Mouse (Mus musculus): ENCODE results near the gene Dnmt3c. TPM values are rescaled to one million over a fixed set of nuclear protein-coding genes. Genes with fewer than 3 reads are reported as not detected.

Dnmt3c gene
- polyA plus RNA-seq, 1 experiment from 2014 or later, result 0.09 TPM

Other genes with a start within 250 kb of the Dnmt3c start
- gene 4930404H24Rik, start 203.9 kb upstream of the Dnmt3c start, polyA plus RNA-seq (2015; fragmentation: Nextera tagmentation; extraction: Ambion mirVana), result not detected in 2 replicates
- 25.6 and 27.1 TPM in 2 replicates for gene Nol4l, start 166.7 kb upstream of the Dnmt3c start, polyA plus RNA-seq (2015; fragmentation: Nextera tagmentation; extraction: Ambion mirVana)
- 81.2 and 82.1 TPM in 2 replicates for gene Commd7, start 63.9 kb upstream of the Dnmt3c start, polyA plus RNA-seq (2015; fragmentation: Nextera tagmentation; extraction: Ambion mirVana)
- gene Dnmt3b, start 47.2 kb upstream of the Dnmt3c start, polyA plus RNA-seq (2015; fragmentation: Nextera tagmentation; extraction: Ambion mirVana), result 8.1 and 8.6 TPM in 2 replicates
- 216 and 268 TPM in 2 replicates for gene Mapre1, start 44.6 kb downstream of the Dnmt3c start, polyA plus RNA-seq (2015; fragmentation: Nextera tagmentation; extraction: Ambion mirVana)
- gene Efcab8, start 83.3 kb downstream of the Dnmt3c start, polyA plus RNA-seq (2015; fragmentation: Nextera tagmentation; extraction: Ambion mirVana), result 0.03 TPM in 1 of 2 replicates, not detected in the other
- not detected in 2 replicates for gene Sun5, start 174.4 kb downstream of the Dnmt3c start, polyA plus RNA-seq (2015; fragmentation: Nextera tagmentation; extraction: Ambion mirVana)
- not detected in 2 replicates for gene Bpifb2, start 178.4 kb downstream of the Dnmt3c start, polyA plus RNA-seq (2015; fragmentation: Nextera tagmentation; extraction: Ambion mirVana)
- gene Bpifb6, start 203.7 kb downstream of the Dnmt3c start, polyA plus RNA-seq (2015; fragmentation: Nextera tagmentation; extraction: Ambion mirVana), result not detected in 2 replicates
- not detected in 2 replicates for gene Bpifb3, start 221.6 kb downstream of the Dnmt3c start, polyA plus RNA-seq (2015; fragmentation: Nextera tagmentation; extraction: Ambion mirVana)
- gene Bpifb4, start 241.6 kb downstream of the Dnmt3c start, polyA plus RNA-seq (2015; fragmentation: Nextera tagmentation; extraction: Ambion mirVana), result not detected in 2 replicates

Data from intestine, embryonic 15.5 days (tissue).